Mouse (Mus musculus): ENCODE measurements around the gene Afp. TPM values are rescaled to one million over a fixed set of nuclear protein-coding genes. Genes with fewer than 3 reads are reported as not detected.

Afp gene
- total RNA-seq (2022): not detected

DNA sequence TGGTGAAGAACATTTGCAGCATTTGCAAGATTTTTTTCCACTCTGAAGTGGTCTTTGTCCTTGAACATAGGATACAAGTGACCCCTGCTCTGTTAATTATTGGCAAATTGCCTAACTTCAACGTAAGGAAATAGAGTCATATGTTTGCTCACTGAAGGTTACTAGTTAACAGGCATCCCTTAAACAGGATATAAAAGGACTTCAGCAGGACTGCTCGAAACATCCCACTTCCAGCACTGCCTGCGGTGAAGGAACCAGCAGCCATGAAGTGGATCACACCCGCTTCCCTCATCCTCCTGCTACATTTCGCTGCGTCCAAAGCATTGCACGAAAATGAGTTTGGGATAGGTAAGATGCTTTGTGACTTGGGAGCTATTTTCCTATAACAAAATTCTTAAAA lies at the start of gene Afp:
Gene Afp, plus strand, starts transcription at position 220 of the 400 bp plus-strand sequence.
- no peak for DNase-seq

GRCm38 (mm10) chr5:90447577-90447976 lies 43.0 kb upstream of the Afp start:
- DNase-seq: no peak

DNA sequence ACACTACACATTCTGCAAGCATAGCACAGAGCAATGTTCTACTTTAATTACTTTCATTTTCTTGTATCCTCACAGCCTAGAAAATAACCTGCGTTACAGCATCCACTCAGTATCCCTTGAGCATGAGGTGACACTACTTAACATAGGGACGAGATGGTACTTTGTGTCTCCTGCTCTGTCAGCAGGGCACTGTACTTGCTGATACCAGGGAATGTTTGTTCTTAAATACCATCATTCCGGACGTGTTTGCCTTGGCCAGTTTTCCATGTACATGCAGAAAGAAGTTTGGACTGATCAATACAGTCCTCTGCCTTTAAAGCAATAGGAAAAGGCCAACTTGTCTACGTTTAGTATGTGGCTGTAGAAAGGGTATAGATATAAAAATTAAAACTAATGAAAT lies 40.6 kb upstream of the Afp start:
- no peak for DNase-seq

GRCm38 (mm10) chr5:90452711-90453110 lies 37.8 kb upstream of the Afp start:
- DNase-seq: no peak

DNA sequence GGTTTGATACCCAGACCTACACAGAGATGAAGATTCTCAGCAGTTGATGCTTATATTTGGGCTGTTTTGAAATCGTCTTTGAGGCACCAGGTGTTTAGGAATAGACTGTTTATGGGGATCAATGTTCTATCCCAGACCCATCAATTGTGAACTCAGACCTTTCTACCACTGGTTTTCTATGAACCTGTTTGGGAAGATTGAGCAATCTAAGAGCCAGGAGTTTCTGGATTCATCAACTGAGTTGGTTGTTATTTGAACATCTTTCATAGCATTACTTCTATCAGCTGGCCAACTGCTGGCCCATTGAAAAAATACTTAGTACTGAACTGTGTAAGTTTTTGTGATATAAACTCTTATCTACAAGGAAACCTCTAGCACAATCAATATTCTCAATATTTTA lies 33.3 kb upstream of the Afp start:
- no peak for DNase-seq

DNA sequence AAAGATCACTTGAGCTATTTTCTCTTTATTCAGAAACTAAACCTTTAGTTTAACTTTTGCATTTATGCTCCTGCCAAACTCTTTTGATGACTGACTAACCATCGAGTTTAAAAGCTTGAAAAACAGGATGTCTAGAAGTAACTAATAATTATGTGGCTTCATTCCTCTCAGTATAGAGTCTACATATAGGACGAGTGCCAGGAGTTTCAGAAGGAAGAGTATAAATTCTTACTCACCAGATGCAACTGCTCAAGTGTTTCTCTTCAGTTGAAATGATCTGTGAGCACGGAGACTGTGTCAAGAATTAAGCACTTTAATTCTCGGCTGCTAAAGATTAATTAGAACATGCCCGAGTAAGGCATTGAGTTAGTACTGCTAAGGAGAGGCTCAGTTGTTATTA lies 31.8 kb upstream of the Afp start:
- no peak for DNase-seq

GRCm38 (mm10) chr5:90460619-90461018 lies 29.9 kb upstream of the Afp start, which contains the start of gene Alb:
Gene Alb, plus strand, starts transcription at chr5:90460897.
- DNase-seq: no peak

- DNase-seq: no peak
Measured at GRCm38 (mm10) chr5:90466806-90467205, 23.7 kb upstream of the Afp start.

- no peak for DNase-seq
Measured at GRCm38 (mm10) chr5:90467245-90467644, 23.3 kb upstream of the Afp start.

DNA sequence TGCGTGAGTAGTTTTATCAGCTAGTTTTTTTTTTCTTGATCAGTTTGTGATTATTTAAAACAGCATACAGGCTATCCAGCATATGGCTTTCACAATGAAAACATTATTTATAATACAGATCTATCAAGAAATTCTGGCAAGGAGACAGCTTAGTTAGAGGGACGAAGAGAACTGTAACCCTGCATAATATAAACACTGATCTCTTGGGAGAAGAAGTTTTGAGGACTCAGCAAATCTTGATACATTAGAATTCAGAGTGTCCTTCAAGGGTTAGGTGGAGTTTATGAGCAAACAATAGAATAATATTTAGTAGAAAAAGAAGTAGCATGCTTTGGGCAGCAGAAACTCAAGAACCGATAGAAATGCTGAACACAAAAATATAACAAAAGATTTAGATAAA lies 19.7 kb upstream of the Afp start:
- no peak for DNase-seq

DNA sequence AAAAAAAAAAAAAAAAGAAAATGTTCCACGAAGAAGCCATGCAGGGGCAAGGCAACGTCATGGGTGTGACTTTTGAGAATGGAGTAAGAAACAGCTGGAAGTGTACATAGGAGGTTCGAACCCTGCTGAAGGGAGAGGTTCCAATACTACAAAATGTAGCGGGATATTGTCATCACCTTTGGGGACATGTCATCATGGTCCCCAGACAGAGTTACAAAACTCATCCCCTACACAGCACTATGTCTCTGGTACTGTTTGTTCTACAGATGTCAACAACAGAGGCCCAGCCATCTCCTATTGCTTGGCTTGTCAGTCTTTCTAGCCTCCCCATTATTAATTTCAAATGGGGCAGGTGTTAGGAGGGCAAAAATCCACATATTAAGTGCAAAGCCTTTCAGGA lies 16.6 kb upstream of the Afp start:
- no peak for DNase-seq

- peak; percentile 29 for DNase-seq
Measured at GRCm38 (mm10) chr5:90474369-90474768, 16.2 kb upstream of the Afp start.

DNA sequence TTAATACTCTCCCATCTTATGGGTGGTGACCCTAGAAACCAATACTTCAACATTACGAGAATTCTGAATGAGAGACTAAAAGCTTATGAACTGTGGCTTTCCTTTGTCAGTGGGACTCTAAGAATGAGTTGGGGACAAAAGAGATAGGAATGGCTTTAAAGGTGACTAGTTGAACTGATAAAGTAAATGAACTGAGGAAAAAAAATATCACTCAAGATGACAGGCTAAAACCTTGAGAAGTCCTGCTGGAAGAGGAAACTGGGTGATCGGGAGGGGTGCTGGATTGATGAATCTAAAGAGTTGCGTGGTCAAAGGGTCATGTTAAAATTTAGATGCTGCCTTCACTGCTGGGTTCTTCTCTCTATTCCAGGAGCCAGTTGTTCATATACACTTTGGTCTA lies 13.8 kb upstream of the Afp start:
- no peak for DNase-seq

DNA sequence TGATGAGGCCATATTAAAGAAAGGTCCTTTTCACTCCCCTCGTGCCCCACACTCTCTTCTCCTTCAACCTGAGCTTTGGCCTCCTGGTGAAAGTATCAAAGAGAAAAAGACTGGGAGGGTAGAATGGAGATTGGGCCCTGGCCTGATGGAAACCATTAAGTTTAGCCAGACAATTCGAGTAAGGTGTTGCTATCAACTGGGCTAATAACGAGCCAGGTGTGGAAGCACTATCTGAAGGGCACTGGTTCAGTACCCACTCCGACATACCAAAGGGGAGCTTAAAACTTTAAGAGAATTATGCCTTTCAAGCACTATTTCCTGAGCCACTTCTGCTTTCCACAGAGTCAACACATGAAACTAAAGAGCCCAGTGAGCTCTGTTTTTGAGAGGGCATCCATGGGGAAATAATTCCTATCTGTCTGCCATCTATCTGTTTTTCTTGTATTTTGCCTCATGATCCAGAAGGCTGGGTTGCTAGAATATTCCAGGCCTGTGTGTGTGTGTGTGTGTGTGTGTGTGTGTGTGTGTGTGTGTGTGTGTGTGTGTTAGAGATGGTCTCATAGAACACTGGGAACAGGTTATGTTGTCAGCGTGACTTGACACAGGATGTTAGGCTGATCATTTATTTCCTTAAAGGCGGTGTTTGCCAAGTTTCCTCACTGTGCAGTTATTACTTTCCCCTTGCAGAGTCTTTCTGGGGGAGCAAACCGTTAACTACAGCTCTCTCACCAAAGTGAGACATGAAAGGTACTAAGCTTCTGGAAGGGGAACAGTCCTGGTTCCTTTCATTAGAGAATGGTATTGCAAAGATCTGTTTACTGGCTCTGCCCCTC lies 13.0 kb upstream of the Afp start:
- no peak for DNase-seq

- no peak for DNase-seq
Measured at GRCm38 (mm10) chr5:90478886-90479285, 11.7 kb upstream of the Afp start.

GRCm38 (mm10) chr5:90485597-90485996 lies 4.9 kb upstream of the Afp start:
- DNase-seq: no peak

DNA sequence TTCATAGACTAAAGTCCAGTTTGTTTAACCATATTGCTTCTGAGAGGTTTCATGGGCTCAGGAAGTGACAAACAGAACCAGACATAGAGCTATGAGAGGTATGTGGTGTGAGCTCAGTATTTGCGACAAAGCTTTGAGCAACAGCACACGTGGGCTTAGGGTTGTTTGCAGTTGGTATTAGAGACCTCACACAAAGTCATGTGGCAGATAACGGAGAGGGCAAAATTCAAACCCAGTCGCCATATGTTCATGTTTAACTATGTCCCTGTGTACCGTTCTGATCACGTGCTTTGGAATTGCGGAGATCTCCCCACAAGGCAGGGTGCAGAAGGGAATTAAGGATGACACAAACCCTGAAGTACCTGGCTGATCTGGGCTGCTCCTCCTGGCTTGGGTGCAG lies 2.2 kb upstream of the Afp start:
- DNase-seq: no peak

- no peak for DNase-seq
Measured at GRCm38 (mm10) chr5:90492440-90492839, 1.9 kb downstream of the Afp start.

DNA sequence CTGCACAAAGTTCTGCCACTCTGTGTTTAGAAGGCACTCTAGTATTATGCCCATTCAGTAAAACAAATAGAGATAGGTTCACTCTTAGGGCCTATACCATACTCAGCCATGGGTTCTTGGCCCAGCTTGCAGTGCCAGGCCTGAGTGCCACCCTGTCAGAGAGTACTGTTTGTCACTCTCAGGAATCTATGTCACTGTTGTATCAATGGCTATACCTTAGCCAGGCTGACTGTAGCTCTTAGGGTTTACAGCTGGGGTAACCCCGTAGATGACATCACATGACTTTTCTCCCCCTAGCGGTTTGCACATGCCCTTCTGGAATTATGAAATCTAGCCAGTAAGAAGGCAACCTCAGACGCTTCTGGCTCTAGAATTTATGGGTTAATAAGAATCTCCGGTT lies 3.8 kb downstream of the Afp start:
- no peak for DNase-seq

DNA sequence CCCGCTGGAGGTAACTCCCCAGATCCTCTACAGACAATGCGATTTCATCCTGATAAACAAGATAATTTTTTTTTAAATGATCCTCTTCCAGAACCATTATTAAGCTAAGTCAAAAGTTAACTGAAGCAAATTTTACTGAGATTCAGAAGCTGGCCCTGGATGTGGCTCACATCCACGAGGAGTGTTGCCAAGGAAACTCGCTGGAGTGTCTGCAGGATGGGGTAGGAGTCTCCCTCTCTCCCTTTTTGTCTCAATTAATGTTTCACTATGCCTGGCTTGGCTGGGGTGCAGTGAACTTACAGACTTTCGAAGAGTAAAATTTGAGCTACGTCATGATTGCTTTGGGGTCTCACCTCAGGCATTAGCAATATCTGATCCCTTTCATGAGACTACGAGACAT lies 9.0 kb downstream of the Afp start:
- DNase-seq: no peak

- peak; percentile 28 for DNase-seq
Measured at GRCm38 (mm10) chr5:90500714-90501113, 10.2 kb downstream of the Afp start.

GRCm38 (mm10) chr5:90501752-90502151 lies 11.2 kb downstream of the Afp start:
- no peak for DNase-seq

DNA sequence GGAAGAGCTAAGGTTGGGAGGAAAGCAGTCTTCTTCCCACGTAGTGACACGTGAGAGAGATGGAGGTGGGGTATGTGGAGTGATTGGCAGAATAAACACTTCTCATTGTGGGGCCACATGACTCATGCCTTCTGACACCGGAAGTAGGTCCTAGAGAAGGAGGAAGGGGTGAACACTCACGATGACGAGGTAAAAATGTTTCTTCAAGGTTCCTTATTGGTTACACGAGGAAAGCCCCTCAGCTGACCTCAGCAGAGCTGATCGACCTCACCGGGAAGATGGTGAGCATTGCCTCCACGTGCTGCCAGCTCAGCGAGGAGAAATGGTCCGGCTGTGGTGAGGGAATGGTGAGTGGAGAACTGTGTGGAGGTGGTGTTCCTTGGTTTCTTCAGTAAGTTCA lies 14.2 kb downstream of the Afp start:
- no peak for DNase-seq

- DNase-seq: no peak
Measured at GRCm38 (mm10) chr5:90506507-90506906, 16.0 kb downstream of the Afp start.

All from adrenal gland, adult 8-10 months (tissue).